Mouse (Mus musculus) stomach, embryonic 14.5 days (tissue): ENCODE measurements at regions not wholly inside any gene's neighbourhood (a gene's known extent, or its start where the extent isn't known, plus 50 kb on each side); places are given as distances from the start of the nearest gene placed in this dataset.

ENCODE experiments used
- ATAC-seq: fragments of 200-750 bp; cut with Nextera tagmentation; 2 replicates; pipeline ENCODE4 v1.8.0; 2017; ENCODE audit warnings: low read depth, moderate TSS enrichment; ENCODE audit not compliant: insufficient number of reproducible peaks, insufficient read depth, low FRiP score
- H3K27ac ChIP-seq: fragments of 300-500 bp; sonication (generic); 2 replicates; pipeline ENCODE4 v1.5.1; 2014; ENCODE audit warnings: mild to moderate bottlenecking, low read length, moderate library complexity, mixed read lengths
- H3K27me3 ChIP-seq: fragments of 300-500 bp; sonication (generic); 2 replicates; pipeline ENCODE4 v1.6.1; 2014; ENCODE audit warnings: low read length, control low read depth, mixed read lengths; ENCODE audit not compliant: control insufficient read depth, insufficient read depth
- H3K36me3 ChIP-seq: fragments of 300-500 bp; sonication (generic); 2 replicates; pipeline ENCODE4 v1.6.1; 2014; ENCODE audit warnings: mild to moderate bottlenecking, control low read depth, low read length, moderate library complexity, mixed read lengths; ENCODE audit not compliant: control insufficient read depth, insufficient read depth
- H3K4me1 ChIP-seq: fragments of 300-500 bp; sonication (generic); 2 replicates; pipeline ENCODE4 v1.6.1; 2014; ENCODE audit warnings: low read length, control low read depth, mixed read lengths; ENCODE audit not compliant: control insufficient read depth, insufficient read depth
- H3K4me2 ChIP-seq: fragments of 300-500 bp; sonication (generic); replicated peaks from 2 replicates; pipeline ENCODE4 v1.6.1; 2014; ENCODE audit warnings: low read depth, low read length, control low read depth
- H3K4me3 ChIP-seq: fragments of 300-500 bp; sonication (generic); 2 replicates; pipeline ENCODE4 v1.5.1; 2014; ENCODE audit warnings: low read depth, low read length, control low read depth
- H3K9ac ChIP-seq: fragments of 300-500 bp; sonication (generic); replicated peaks from 2 replicates; pipeline ENCODE4 v1.6.1; 2014; ENCODE audit warnings: low read depth, mild to moderate bottlenecking, control low read depth, low read length, moderate library complexity, mixed read lengths
- H3K9me3 ChIP-seq: fragments of 300-500 bp; sonication (generic); 2 replicates; pipeline ENCODE4 v1.6.1; 2016; ENCODE audit warnings: low read depth, low read length, control low read depth; ENCODE audit not compliant: control insufficient read depth
- WGBS: fragments of 180-500 bp; shearing (Covaris S2); extraction: QIAGEN DNeasy Blood & Tissue Kit; methylation state at CpG from one replicate; pipeline ENCODE4 v1.1.7; 2014; 5-methylcytosine and 5-hydroxymethylcytosine counted together

- Histone ChIP-seq H3K36me3 (no peaks in the 10 kb centered on the region), H3K9ac (no peak overlapping the region), H3K4me3 (no peak overlapping the region), H3K9me3 (no peaks in the 10 kb centered on the region), H3K27me3 (no peaks in the 10 kb centered on the region), H3K4me2 (no peak overlapping the region), H3K4me1 (0 out of 2 replicates have a peak, but pooled peaks cover 5% of the 10 kb centered on the region), H3K27ac (no peak overlapping the region)
- no peak for ATAC-seq
- 70% methylated on average over 10 of the region's 10 CpGs for WGBS
Observed at GRCm38 (mm10) chr6:52422686-52423085, 109.4 kb downstream of the Evx1 start.

GRCm38 (mm10) chr6:52423581-52424107, 110.3 kb downstream of the Evx1 start:
- ATAC-seq: no peak
- no peak overlapping the region for H3K9ac ChIP-seq
- H3K9me3 ChIP-seq: no peaks in the 10 kb centered on the region
- H3K27me3 ChIP-seq: no peaks in the 10 kb centered on the region
- H3K36me3 ChIP-seq: no peaks in the 10 kb centered on the region
- H3K4me2 ChIP-seq: no peak overlapping the region
- no peak overlapping the region for H3K27ac ChIP-seq
- no peak overlapping the region for H3K4me3 ChIP-seq
- H3K4me1 ChIP-seq: 0 out of 2 replicates have a peak, but pooled peaks cover 3% of the 10 kb centered on the region
- WGBS: 54% methylated on average over 7 of the region's 7 CpGs

GRCm38 (mm10) chr6:52424440-52424839, 111.1 kb downstream of the Evx1 start:
- no peak for ATAC-seq
- Histone ChIP-seq H3K27me3 (no peaks in the 10 kb centered on the region), H3K9ac (no peak overlapping the region), H3K27ac (no peak overlapping the region), H3K4me3 (no peak overlapping the region), H3K4me2 (no peak overlapping the region), H3K9me3 (no peaks in the 10 kb centered on the region), H3K36me3 (no peaks in the 10 kb centered on the region), H3K4me1 (0 out of 2 replicates have a peak, but pooled peaks cover 3% of the 10 kb centered on the region)
- WGBS: 75% methylated on average over 5 of the region's 5 CpGs

- no peak overlapping the region for H3K4me2 ChIP-seq
- no peak overlapping the region for H3K27ac ChIP-seq
- H3K4me3 ChIP-seq: no peak overlapping the region
- 0 out of 2 replicates have a peak, but pooled peaks cover 3% of the 10 kb centered on the region for H3K4me1 ChIP-seq
- H3K27me3 ChIP-seq: no peaks in the 10 kb centered on the region
- ATAC-seq: no peak
- WGBS: 95% methylated on average over 4 of the region's 4 CpGs
- no peaks in the 10 kb centered on the region for H3K9me3 ChIP-seq
- no peak overlapping the region for H3K9ac ChIP-seq
- H3K36me3 ChIP-seq: no peaks in the 10 kb centered on the region
Observed at GRCm38 (mm10) chr6:52425082-52425481, 111.8 kb downstream of the Evx1 start.

GRCm38 (mm10) chr6:52428489-52429203, 115.3 kb downstream of the Evx1 start:
- no peak for ATAC-seq

GRCm38 (mm10) chr6:52429204-52429552, 115.9 kb downstream of the Evx1 start:
- H3K36me3 ChIP-seq: no peaks in the 10 kb centered on the region
- H3K4me1 ChIP-seq: 0 out of 2 replicates have a peak, but pooled peaks cover 3% of the 10 kb centered on the region
- H3K4me3 ChIP-seq: no peak overlapping the region
- no peak for ATAC-seq
- no peak overlapping the region for H3K9ac ChIP-seq
- H3K9me3 ChIP-seq: no peaks in the 10 kb centered on the region
- no peak overlapping the region for H3K4me2 ChIP-seq
- no peaks in the 10 kb centered on the region for H3K27me3 ChIP-seq
- WGBS: 72% methylated on average over 5 of the region's 5 CpGs
- H3K27ac ChIP-seq: no peak overlapping the region

More at GRCm38 (mm10) chr6:52428489-52429203, 115.3 kb downstream of the Evx1 start:
- H3K4me2 ChIP-seq: 0 out of 2 replicates have a peak overlapping the region, but pooled peaks have one; percentile 3
- H3K4me1 ChIP-seq: 0 out of 2 replicates have a peak, but pooled peaks cover 3% of the 10 kb centered on the region
- no peak overlapping the region for H3K9ac ChIP-seq
- no peak overlapping the region for H3K4me3 ChIP-seq
- H3K27me3 ChIP-seq: no peaks in the 10 kb centered on the region
- H3K27ac ChIP-seq: no peak overlapping the region
- 43% methylated on average over 11 of the region's 11 CpGs for WGBS
- H3K36me3 ChIP-seq: no peaks in the 10 kb centered on the region
- H3K9me3 ChIP-seq: no peaks in the 10 kb centered on the region

GRCm38 (mm10) chr6:52433234-52433633, 119.9 kb downstream of the Evx1 start:
- Histone ChIP-seq H3K9ac (no peak overlapping the region), H3K9me3 (no peaks in the 10 kb centered on the region), H3K4me3 (no peak overlapping the region), H3K27me3 (no peaks in the 10 kb centered on the region), H3K4me2 (no peak overlapping the region), H3K27ac (no peak overlapping the region), H3K36me3 (no peaks in the 10 kb centered on the region), H3K4me1 (0 out of 2 replicates have a peak, but pooled peaks cover 3% of the 10 kb centered on the region)
- WGBS: 81% methylated on average over 2 of the region's 2 CpGs
- ATAC-seq: no peak

- no peak overlapping the region for H3K4me3 ChIP-seq
- H3K4me1 ChIP-seq: no peaks in the 10 kb centered on the region
- H3K27me3 ChIP-seq: no peaks in the 10 kb centered on the region
- no peak overlapping the region for H3K4me2 ChIP-seq
- H3K9ac ChIP-seq: no peak overlapping the region
- 75% methylated on average over 4 of the region's 4 CpGs for WGBS
- H3K9me3 ChIP-seq: no peaks in the 10 kb centered on the region
- H3K36me3 ChIP-seq: no peaks in the 10 kb centered on the region
- ATAC-seq: no peak
- H3K27ac ChIP-seq: no peak overlapping the region
Observed at GRCm38 (mm10) chr6:52434771-52435170, 121.5 kb downstream of the Evx1 start.
